Mouse (Mus musculus) forebrain, embryonic 13.5 days (tissue): Measurements from ENCODE around the gene Etfa. TPM values are rescaled to one million over a fixed set of nuclear protein-coding genes. Genes with fewer than 3 reads are reported as not detected.

ENCODE experiments used
- ATAC-seq: fragments of 200-750 bp; cut with Nextera tagmentation; 2 replicates; pipeline ENCODE4 v1.8.0; 2017
- H3K27ac ChIP-seq: fragments of 300-500 bp; sonication (generic); 2 replicates; pipeline ENCODE4 v1.5.1; 2015; ENCODE audit warnings: inconsistent platforms, mild to moderate bottlenecking, moderate library complexity
- H3K27me3 ChIP-seq: fragments of 300-500 bp; sonication (generic); 2 replicates; pipeline ENCODE4 v1.6.1; 2015; ENCODE audit warnings: mild to moderate bottlenecking, inconsistent platforms
- H3K36me3 ChIP-seq: fragments of 300-500 bp; sonication (generic); 2 replicates; pipeline ENCODE4 v1.6.1; 2015; ENCODE audit warnings: mild to moderate bottlenecking, inconsistent platforms; ENCODE audit not compliant: poor library complexity, severe bottlenecking
- H3K4me1 ChIP-seq: fragments of 300-500 bp; sonication (generic); 2 replicates; pipeline ENCODE4 v1.6.1; 2015; ENCODE audit warnings: inconsistent platforms
- H3K4me2 ChIP-seq: fragments of 300-500 bp; sonication (generic); 2 replicates; pipeline ENCODE4 v1.6.1; 2015; ENCODE audit warnings: inconsistent platforms, mild to moderate bottlenecking, moderate library complexity
- H3K4me3 ChIP-seq: fragments of 300-500 bp; sonication (generic); 2 replicates; pipeline ENCODE4 v1.5.1; 2015; ENCODE audit warnings: mild to moderate bottlenecking, inconsistent platforms
- H3K9ac ChIP-seq: fragments of 300-500 bp; sonication (generic); 2 replicates; pipeline ENCODE4 v1.6.1; 2015; ENCODE audit warnings: mild to moderate bottlenecking, inconsistent platforms
- H3K9me3 ChIP-seq: fragments of 300-500 bp; sonication (generic); replicated peaks from 2 replicates; pipeline ENCODE4 v1.6.1; 2016; ENCODE audit warnings: inconsistent platforms
- whole genome bisulfite sequencing: fragments of 180-500 bp; shearing (Covaris S2); methylation state at CpG from one replicate; pipeline ENCODE4 v1.1.7; 2015; 5-methylcytosine and 5-hydroxymethylcytosine counted together
- polyA plus RNA-seq: library from polyadenylated mRNA; unstranded; fragments of >200 nt; fragmentation: Nextera tagmentation; extraction: Ambion mirVana; gene quantifications from 2 replicates; pipeline ENCODE4 v1.2.1, GENCODE M21; 2015

Etfa gene
- polyA plus RNA-seq, 1 experiment from 2014 or later: 129 TPM

DNA sequence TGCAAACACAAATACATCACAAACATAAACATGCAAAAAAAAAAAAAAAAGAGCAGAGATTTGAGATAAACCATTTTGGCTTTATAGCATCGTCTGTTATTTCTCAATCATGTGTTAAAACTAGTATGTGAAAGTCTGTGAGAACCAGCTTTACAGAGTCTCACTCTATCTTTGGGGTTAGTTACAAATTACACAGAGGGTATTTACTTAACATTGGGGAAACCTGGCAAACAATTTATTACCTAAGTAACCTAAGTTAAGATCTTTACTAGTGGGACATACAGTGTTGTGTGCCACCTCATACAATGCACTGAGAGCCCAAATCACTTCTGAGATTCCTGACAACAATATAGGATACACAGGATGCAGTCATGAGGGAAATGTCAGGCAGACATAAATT, 2.3 kb downstream of the Etfa start:
- ATAC-seq: no peak
- H3K27me3 ChIP-seq: peaks cover 16% of the 10 kb centered on the region
- no peak overlapping the region for H3K9ac ChIP-seq
- no peak overlapping the region for H3K27ac ChIP-seq
- H3K36me3 ChIP-seq: no peaks in the 10 kb centered on the region
- H3K9me3 ChIP-seq: no peaks in the 10 kb centered on the region
- WGBS: 93% methylated on average over 1 of the region's 1 CpGs
- H3K4me3 ChIP-seq: no peak overlapping the region
- H3K4me2 ChIP-seq: no peak overlapping the region
- H3K4me1 ChIP-seq: peaks cover 11% of the 10 kb centered on the region

DNA sequence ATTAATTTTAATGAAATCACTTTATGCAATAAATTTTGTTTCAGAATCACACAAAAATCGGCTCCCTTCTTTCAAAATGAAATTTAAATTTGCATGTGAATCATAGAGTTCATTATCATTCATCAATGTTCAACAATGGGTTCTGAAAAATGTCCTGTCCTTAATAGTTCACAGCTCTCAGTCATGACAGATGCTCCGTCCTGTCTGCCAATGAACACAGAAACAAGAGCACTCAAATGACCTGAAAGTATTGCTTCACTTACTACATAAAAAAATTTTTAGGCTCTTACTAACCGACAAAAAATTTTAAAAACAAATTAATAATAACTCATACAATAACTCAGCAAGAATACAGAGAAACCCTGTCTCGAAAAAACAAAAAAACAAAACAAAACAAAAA, 3.3 kb downstream of the Etfa start:
- peaks cover 11% of the 10 kb centered on the region for H3K4me1 ChIP-seq
- 66% methylated on average over 4 of the region's 4 CpGs for WGBS
- ATAC-seq: no peak
- peaks cover 10% of the 10 kb centered on the region for H3K27me3 ChIP-seq
- no peaks in the 10 kb centered on the region for H3K9me3 ChIP-seq
- H3K9ac ChIP-seq: no peak overlapping the region
- H3K4me3 ChIP-seq: no peak overlapping the region
- H3K27ac ChIP-seq: no peak overlapping the region
- no peak overlapping the region for H3K4me2 ChIP-seq
- H3K36me3 ChIP-seq: no peaks in the 10 kb centered on the region

DNA sequence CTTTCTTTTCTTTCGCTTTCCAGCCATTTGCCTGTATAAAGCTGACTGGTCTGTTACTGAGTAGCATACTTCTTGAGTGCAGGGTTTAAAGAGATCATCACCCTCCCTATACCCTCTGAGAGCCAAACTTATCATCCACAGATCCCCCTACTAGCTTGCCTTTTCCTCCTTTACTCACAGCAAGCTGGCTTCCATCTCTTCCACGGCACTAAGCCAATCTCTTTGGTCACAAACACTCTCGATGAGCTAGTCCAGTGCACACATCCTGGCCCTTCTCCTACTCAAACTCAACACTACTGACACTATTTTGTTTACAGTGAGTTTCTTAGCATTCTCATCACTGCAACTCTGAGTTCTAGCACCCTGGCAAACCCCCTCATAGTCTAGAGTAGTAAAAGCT, 4.1 kb downstream of the Etfa start:
- Histone ChIP-seq H3K9me3 (no peaks in the 10 kb centered on the region), H3K36me3 (no peaks in the 10 kb centered on the region), H3K4me3 (no peak overlapping the region), H3K4me2 (no peak overlapping the region), H3K4me1 (peaks cover 11% of the 10 kb centered on the region), H3K9ac (no peak overlapping the region), H3K27ac (no peak overlapping the region), H3K27me3 (peaks cover 4% of the 10 kb centered on the region; the same call in 1 of the 2 replicates)
- ATAC-seq: no peak
- WGBS: 91% methylated on average over 3 of the region's 3 CpGs

DNA sequence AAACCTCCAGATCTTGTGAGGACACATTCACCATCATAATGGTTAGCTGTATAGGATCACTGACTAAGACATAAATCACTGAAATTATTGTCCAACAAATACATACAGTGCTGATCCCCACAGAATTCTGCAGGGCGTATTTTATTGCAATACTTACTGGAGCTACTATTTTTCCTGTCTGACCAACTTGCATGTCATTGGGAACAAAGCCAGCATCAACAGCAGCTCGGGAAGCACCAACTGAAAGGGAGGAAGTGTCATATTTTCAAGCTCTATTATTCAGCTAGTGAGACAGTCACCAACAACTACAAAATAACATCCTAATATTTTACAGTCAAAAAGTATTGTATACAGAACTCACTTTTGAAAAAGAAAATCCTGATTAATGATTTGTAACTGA, 29.9 kb downstream of the Etfa start:
- H3K27me3 ChIP-seq: no peaks in the 10 kb centered on the region
- no peak for ATAC-seq
- 0 out of 2 replicates have a peak, but pooled peaks cover 11% of the 10 kb centered on the region for H3K36me3 ChIP-seq
- no peaks in the 10 kb centered on the region for H3K9me3 ChIP-seq
- no peak overlapping the region for H3K4me2 ChIP-seq
- H3K4me1 ChIP-seq: no peaks in the 10 kb centered on the region
- no peak overlapping the region for H3K27ac ChIP-seq
- 68% methylated on average over 2 of the region's 2 CpGs for WGBS
- H3K4me3 ChIP-seq: no peak overlapping the region
- H3K9ac ChIP-seq: no peak overlapping the region

DNA sequence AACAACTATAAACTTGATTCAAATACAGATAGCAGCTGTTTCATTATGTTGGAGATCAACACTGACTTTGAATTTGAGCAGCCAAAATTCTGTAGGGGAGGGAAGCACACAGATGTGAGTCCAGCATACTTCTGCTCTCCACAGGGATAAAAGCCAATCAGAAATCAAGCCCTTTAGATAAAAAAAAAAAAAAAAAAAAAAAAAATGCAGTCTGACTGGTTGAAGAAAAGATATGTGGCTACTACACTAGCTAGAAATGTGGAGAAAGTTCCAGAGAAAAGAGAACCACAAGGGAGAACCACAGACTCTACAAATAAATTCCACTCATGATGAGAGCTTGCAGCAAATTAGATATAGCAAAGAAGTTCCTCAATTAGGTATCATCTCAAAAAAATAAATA, 33.3 kb downstream of the Etfa start:
- no peak for ATAC-seq
- H3K27ac ChIP-seq: no peak overlapping the region
- H3K9ac ChIP-seq: no peak overlapping the region
- H3K36me3 ChIP-seq: 0 out of 2 replicates have a peak, but pooled peaks cover 8% of the 10 kb centered on the region
- H3K27me3 ChIP-seq: no peaks in the 10 kb centered on the region
- H3K4me2 ChIP-seq: no peak overlapping the region
- no peaks in the 10 kb centered on the region for H3K9me3 ChIP-seq
- H3K4me3 ChIP-seq: no peak overlapping the region
- no peaks in the 10 kb centered on the region for H3K4me1 ChIP-seq

DNA sequence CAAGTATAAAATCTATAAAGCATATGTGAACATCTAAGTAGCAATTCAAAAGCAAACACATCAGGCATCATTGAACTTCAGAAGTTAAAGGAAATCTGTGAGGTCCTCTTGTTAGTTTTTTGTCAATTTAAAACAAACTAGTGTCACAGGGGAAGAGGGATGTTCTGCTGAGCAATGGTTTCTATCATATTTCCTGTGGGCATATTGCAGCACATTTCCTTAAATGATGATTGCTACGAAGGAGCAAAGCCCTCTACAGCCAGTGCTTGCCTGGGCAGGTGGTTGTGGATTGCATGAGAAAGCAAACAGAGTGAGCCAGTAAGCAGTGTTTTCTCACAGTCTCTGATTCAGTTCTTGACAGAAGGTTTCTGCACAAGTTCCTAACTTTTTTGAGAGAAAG, 36.0 kb downstream of the Etfa start:
- ATAC-seq: no peak
- H3K9ac ChIP-seq: no peak overlapping the region
- no peaks in the 10 kb centered on the region for H3K27me3 ChIP-seq
- H3K4me1 ChIP-seq: no peaks in the 10 kb centered on the region
- H3K27ac ChIP-seq: no peak overlapping the region
- no peaks in the 10 kb centered on the region for H3K9me3 ChIP-seq
- WGBS: 80% methylated on average over 1 of the region's 1 CpGs
- no peak overlapping the region for H3K4me2 ChIP-seq
- 0 out of 2 replicates have a peak, but pooled peaks cover 8% of the 10 kb centered on the region for H3K36me3 ChIP-seq
- no peak overlapping the region for H3K4me3 ChIP-seq

DNA sequence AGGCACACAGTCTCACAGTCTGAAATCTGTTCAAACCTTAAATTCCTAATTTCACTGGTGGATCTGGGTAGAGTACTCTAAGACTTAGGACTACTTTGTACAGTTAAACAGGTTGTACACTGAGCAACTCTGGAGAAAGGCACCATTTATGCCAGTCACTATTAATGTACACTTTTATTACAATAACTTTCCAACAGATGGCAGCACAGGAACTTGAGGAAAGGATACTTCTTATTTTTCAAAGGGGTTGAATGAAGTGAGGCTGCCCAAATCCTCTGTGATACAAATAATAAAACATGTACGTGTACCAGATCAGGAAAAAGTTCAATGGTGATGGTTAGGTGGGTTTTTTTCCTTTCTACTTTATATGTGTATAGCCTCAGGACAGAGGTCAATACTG, 43.6 kb downstream of the Etfa start:
- H3K27me3 ChIP-seq: no peaks in the 10 kb centered on the region
- no peak overlapping the region for H3K9ac ChIP-seq
- H3K4me1 ChIP-seq: no peaks in the 10 kb centered on the region
- WGBS: 66% methylated on average over 1 of the region's 1 CpGs
- no peaks in the 10 kb centered on the region for H3K36me3 ChIP-seq
- no peak overlapping the region for H3K4me3 ChIP-seq
- H3K4me2 ChIP-seq: no peak overlapping the region
- no peak for ATAC-seq
- no peak overlapping the region for H3K27ac ChIP-seq
- no peaks in the 10 kb centered on the region for H3K9me3 ChIP-seq

DNA sequence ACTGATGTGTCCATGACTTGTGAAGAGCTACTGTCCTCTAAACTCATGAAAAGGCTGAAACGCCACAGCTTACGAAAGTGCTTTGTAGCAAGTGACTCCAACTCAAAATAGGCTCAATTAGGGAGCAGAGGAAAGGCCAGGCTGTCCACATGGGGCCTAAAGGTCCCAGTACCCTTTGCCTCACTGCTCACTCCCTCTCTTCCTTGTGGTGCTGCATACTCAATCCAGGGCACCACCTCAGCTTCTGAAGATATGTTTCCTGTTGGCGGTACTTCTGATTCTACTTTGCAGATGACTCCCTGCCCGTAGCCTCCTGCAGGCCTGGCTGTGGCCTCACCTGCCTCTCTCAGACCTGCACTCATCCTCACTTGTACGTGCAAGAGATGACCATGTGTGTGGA, 58.7 kb downstream of the Etfa start:
- no peak overlapping the region for H3K27ac ChIP-seq
- ATAC-seq: no peak
- no peak overlapping the region for H3K4me2 ChIP-seq
- H3K4me3 ChIP-seq: no peak overlapping the region
- H3K9ac ChIP-seq: no peak overlapping the region
- no peaks in the 10 kb centered on the region for H3K9me3 ChIP-seq
- 88% methylated on average over 5 of the region's 5 CpGs for WGBS
- no peaks in the 10 kb centered on the region for H3K4me1 ChIP-seq
- H3K27me3 ChIP-seq: no peaks in the 10 kb centered on the region
- no peaks in the 10 kb centered on the region for H3K36me3 ChIP-seq

DNA sequence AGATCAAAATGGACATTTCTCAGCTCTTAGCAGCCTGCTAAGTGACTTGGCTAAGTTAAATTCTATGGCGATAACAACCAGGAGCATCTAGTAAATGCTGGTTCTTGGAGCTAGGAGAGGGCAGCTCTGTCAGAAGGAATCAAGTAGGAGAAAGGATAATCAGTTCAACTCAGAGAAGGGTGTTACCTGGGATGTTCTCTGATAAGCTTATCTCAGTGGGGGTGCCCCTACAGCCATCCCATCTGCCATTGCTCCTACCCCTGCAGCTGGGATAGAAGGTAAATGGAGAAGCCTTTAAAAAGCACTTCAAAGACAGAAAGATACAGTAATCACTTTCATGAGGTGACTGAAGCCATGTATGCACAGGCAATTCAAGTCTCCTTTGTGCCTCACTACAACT, 59.1 kb downstream of the Etfa start:
- Histone ChIP-seq H3K4me3 (no peak overlapping the region), H3K9ac (no peak overlapping the region), H3K9me3 (no peaks in the 10 kb centered on the region), H3K4me2 (no peak overlapping the region), H3K4me1 (no peaks in the 10 kb centered on the region), H3K27ac (no peak overlapping the region), H3K36me3 (no peaks in the 10 kb centered on the region), H3K27me3 (no peaks in the 10 kb centered on the region)
- ATAC-seq: no peak
- WGBS: 97% methylated on average over 1 of the region's 1 CpGs

DNA sequence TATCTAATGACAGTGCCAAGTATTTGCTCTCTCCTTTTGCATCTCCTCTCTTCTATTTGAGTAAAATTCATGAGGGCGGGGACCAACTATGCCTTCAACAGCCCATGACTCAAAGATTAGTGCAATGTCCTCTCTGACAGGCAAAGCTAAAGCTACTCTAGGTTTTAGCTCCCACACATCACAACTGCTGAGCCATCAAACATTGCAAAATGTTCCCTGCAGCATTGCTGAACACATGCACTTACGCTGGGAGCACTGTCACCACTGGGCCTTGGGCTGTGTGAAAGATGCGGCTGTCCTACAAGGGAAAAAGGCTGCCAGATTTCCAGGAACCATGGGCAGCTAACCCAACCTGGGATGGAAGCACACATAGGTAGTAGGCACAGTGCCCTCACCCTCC, 60.6 kb downstream of the Etfa start:
- no peaks in the 10 kb centered on the region for H3K4me1 ChIP-seq

DNA sequence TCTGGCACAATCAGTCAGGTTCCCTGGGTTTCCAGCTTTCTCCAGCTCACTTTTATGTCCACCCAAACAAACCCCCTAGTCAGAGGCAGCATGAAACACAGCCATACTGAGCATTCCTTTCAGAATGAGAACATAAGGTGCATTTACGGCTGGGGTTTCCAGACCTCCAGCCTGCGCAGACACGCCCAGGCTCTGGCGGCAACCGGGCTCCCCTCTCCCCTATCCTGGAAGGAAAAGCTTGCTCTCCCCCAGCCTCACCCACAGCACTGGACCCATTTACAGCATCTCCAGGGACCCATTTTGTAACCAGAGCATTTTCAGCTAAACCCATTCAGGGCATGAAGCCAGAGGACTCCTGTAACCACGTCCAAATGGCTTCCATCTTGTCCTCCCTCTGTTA, 62.0 kb downstream of the Etfa start:
- no peak overlapping the region for H3K4me2 ChIP-seq
- H3K36me3 ChIP-seq: no peaks in the 10 kb centered on the region
- no peak for ATAC-seq
- H3K4me1 ChIP-seq: no peaks in the 10 kb centered on the region
- H3K9me3 ChIP-seq: no peaks in the 10 kb centered on the region
- H3K4me3 ChIP-seq: no peak overlapping the region
- no peak overlapping the region for H3K9ac ChIP-seq
- H3K27me3 ChIP-seq: no peaks in the 10 kb centered on the region
- no peak overlapping the region for H3K27ac ChIP-seq
- WGBS: 85% methylated on average over 6 of the region's 6 CpGs

More for the DNA sequence above, 60.6 kb downstream of the Etfa start:
- WGBS: 93% methylated on average over 3 of the region's 3 CpGs
- Histone ChIP-seq H3K9ac (no peak overlapping the region), H3K27ac (no peak overlapping the region), H3K27me3 (no peaks in the 10 kb centered on the region), H3K9me3 (no peaks in the 10 kb centered on the region), H3K36me3 (no peaks in the 10 kb centered on the region), H3K4me2 (no peak overlapping the region), H3K4me3 (no peak overlapping the region)
- no peak for ATAC-seq

DNA sequence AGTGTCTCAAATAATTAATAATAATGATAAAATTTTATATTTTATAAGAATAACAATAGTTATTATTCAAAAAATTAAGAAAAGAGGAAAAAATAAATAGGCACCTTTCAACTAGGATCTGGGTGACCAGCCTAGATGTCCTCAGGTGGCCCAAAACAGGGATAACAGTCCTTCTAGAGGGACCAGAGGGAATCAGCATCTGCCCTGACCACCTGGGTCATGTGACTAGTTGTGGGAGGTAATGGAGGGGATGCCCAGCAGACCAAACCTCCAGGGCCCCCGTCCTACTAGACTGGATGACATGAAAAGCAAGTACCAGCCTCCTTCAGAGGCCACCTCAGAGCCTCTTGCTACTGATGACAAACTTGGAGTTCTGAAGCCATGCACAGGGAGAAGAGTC, 62.9 kb downstream of the Etfa start:
- Histone ChIP-seq H3K4me3 (no peak overlapping the region), H3K27ac (no peak overlapping the region), H3K4me1 (no peaks in the 10 kb centered on the region), H3K4me2 (no peak overlapping the region), H3K27me3 (no peaks in the 10 kb centered on the region), H3K9me3 (no peaks in the 10 kb centered on the region), H3K36me3 (no peaks in the 10 kb centered on the region), H3K9ac (no peak overlapping the region)
- no peak for ATAC-seq
- 60% methylated on average over 1 of the region's 1 CpGs for WGBS

DNA sequence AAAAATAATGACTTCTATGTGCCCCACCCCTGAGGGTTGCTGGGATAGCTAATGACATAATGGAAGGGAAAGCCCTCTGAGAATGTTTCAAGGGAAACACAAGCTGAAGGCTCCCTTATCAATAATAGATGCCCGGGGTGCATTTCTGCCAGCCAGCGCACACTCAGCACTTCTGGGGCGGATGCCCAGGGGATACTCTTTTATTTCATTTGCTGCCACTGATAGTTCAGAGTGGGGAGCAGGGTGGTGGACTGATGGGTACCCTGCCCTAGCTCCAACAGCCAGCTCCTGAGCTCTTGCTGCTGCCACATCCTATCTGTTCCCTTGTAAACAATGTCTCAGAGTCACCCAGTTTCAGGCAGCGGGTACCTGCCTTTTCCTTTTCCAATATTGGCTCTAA, 64.5 kb downstream of the Etfa start:
- H3K9ac ChIP-seq: no peak overlapping the region
- H3K9me3 ChIP-seq: no peaks in the 10 kb centered on the region
- no peak overlapping the region for H3K4me2 ChIP-seq
- H3K4me3 ChIP-seq: no peak overlapping the region
- no peaks in the 10 kb centered on the region for H3K36me3 ChIP-seq
- H3K27ac ChIP-seq: no peak overlapping the region
- no peaks in the 10 kb centered on the region for H3K27me3 ChIP-seq
- H3K4me1 ChIP-seq: no peaks in the 10 kb centered on the region
- 87% methylated on average over 4 of the region's 4 CpGs for WGBS
- ATAC-seq: no peak
